Mouse (Mus musculus) gastrocnemius, postnatal 10 days (tissue): Measurements from ENCODE around the gene Map3k20. TPM values are rescaled to one million over a fixed set of nuclear protein-coding genes. Genes with fewer than 3 reads are reported as not detected.

Experiments
- DNase-seq: peaks from one replicate; pipeline ENCODE4 v3.0.0; 2021; ENCODE audit warnings: mixed read lengths
- total RNA-seq, 2 experiments: library from RNA; stranded (reverse); gene quantifications; 2 replicates each; pipeline ENCODE4 v1.2.3; 2021

The Map3k20 gene
- total RNA-seq, 2 experiments from 2014 or later = 255 to 272 TPM

DNA sequence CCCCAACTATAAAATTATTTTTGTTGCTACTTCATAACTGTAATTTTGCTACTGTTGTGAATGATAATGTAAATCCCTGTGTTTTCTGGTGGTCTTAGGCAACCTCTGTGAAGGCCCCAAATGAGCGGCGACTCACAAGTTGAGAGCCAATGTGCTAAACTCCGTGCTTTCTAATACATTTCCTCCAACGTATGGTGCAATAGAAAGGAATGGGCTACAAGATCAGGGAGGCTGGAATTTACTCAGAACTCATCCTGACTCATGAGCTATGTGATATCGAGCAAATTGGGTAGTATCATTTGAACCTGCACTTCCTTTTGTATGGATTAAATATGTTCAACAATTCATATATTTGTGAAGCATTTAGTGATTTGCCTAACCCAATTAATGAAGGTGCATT, 4.9 kb upstream of the Map3k20 start:
- DNase-seq = no peak

DNA sequence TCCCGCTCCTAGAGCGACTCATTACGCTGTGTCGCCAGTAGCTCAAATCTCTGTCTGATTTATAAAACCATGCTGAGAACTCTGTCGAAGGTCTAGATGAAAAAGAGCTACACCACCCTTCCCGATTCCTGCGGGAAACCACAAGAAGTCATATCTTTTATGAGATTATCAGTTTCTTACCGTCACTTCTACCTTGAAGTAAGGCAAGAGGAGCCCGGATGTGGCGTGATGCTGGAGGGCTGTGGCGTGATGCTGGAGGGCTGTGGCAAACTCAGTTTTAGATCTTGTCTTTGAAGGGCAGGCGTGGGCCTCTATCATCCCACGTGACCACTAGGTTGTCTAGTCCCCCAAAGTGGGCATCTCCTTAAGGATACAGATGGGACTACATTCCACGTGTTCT, 3.5 kb upstream of the Map3k20 start:
- no peak for DNase-seq

DNA sequence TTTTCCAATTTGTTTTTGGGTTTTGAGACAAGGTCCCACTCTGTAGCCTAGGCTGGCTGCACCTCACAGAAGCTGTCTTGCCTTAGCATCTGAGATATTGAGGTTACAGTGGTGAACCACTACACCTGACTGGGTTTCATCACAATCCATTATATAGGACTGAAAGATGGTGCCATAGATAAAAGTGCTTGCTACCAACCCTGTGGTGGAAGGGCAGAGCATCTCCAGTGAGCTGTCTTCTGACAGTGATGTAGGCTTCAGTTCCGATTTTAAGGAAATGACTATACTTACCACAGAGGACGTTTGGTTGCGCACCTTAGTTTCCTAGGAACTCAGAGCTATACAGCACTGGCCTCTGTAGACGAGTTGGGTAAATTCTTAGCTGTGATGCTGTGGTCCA, 2.7 kb upstream of the Map3k20 start:
- no peak for DNase-seq

DNA sequence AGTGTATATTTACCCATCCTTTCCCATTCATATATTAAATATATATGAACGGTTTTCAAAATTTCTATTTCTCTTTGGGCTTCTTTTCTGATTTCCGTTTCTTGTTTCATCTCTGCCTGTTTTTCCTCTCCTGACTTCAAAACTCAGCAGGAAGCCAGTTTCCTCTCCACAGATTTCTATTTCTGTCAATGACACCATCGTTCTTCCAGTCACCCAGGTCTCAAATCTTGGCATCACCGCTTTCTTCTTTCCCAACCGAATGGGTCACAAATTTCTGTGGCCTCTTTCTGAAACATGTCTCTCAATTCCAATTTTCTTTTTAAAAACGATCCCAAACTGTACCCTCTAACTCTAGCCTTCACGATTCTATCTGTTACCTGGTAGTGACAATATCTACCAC, 748 bp upstream of the Map3k20 start:
- no peak for DNase-seq

DNA sequence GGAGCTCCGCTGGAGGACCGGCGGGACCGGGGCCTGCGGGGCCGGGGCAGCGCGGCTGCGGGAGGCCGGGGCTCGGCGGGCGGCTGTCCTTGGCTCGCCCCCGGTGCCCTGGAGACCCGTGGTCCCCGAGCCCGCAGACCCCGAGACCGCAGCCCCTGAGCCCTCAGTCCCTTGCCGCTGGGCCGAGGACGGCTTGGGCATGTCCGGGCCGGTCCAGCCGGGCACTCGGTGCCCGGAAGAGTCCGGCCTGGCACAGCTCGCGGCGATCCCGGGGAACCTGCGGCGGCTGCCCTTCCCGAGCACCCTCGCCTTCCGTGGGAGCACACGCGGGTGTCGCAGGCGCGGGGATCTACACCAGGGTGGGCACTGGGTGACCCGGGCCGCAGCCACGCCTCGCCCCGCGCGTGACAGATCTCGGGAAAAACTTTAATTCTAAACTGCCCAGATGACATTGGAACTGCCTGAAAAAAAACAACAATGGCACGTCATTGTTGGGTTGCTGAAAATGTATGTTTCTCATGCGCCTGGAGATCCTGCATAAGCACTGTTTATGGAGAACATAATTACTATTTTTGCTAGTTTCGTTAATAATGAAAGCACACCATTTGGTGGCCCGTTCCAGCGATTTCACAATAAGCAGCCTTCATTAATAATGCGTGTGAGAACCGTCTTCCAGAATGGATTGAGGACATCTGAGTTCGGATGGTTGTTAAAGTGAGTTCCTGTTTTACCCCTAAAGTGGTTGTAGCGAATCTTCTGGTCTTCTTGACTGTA, 638 bp downstream of the Map3k20 start:
- DNase-seq = peak; percentile 54

DNA sequence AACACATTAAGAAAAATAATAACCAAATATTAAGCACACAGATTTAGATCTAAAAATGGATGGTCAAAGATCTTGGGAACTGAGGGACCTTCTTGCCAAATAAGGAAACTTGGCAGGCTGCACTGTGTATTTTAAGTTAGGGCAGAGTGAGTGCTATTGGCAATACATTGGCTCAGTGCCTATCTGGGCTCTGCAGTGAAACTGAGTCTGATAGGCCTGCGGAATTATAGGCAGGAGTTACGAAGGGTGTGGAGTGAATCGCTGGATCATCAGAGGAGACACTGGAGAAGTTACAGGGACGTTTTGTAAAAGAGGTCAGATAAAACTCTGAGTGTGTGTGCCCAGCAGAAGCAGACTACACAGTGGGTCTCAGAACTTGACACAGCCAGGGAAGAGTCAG, 1.7 kb downstream of the Map3k20 start:
- no peak for DNase-seq

DNA sequence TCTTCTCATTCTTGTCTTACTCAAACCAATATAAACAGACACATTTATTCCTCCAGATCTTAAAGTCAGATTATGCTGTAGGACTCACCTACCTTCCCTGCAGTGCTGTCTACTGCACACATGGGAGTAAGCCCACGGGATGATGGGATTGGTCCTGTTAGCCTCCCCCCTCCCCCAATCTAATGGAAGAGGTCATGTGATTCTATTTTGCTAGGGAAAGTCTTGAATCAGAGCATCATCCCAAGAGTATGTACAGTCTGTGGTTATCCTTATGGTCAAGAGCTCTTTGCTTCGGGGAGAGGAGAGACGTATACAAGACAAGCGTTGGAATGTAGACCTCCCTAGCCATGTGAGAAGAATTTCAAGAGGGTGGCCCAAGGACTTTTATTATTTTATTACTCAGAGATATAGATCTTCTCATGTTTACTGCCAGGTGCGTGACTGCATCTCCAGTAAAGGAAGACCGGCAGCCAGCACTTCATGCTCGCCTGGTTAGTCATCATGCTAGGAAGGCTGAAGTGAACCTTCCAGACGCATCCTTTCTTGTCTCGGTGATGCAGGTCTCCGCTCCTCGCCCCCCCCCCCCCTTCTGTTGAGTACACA, 3.6 kb downstream of the Map3k20 start:
- DNase-seq = no peak

DNA sequence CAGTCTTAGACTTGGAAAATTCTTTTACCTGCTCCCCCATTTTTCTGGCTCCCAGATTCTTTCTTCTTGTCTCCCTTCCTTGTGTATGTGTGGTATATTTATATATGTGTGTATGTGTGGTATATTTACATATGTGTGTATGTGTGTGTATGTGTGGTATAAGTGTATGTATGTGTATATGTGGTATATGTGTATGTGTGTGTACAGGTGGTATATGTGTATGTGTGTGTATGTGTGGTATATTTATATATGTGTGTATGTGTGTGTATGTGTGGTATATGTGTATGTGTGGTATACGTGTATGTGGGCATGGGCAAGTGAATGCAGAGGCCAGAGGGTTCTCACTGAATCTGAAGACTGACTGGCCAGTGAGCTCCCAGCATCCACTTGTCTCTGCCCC, 5.7 kb downstream of the Map3k20 start:
- DNase-seq = no peak

DNA sequence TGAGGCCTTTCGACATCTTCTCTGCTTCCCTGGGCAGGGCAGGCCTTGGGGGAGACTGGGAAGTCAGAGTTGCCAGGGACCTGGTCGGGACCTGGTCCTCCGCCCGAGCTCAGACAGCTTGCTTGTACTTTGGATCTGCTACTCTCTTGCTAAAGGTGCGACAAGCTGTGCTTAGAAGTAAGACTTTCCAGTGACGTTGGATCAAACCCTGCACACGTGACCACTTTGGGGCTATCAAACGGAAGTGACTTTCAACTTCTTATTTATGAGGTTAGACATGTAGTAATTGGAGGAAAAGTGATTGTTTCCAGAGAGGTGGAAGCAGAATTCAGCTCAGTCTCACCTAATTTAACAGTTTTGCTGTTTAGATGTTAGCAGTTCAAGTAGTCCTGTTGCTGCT, 7.1 kb downstream of the Map3k20 start:
- no peak for DNase-seq

DNA sequence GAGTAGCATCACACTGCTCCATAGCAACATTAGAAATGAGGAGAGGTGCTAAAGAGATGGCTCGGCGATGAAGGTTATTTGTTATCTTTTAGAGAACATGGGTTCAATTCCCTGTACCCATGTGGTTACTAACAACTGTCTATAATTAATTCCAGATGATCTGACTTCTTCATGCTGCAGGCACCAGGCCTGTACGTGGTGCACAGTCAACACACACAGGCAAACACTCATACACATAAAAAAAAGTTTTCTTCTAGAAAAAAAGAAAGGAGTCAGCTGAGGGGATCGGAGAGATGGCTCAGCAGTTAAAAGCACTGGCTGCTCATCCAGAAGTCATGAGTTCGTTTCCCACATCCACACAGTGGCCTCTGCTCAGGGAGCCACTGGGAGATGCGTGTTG, 9.6 kb downstream of the Map3k20 start:
- no peak for DNase-seq

DNA sequence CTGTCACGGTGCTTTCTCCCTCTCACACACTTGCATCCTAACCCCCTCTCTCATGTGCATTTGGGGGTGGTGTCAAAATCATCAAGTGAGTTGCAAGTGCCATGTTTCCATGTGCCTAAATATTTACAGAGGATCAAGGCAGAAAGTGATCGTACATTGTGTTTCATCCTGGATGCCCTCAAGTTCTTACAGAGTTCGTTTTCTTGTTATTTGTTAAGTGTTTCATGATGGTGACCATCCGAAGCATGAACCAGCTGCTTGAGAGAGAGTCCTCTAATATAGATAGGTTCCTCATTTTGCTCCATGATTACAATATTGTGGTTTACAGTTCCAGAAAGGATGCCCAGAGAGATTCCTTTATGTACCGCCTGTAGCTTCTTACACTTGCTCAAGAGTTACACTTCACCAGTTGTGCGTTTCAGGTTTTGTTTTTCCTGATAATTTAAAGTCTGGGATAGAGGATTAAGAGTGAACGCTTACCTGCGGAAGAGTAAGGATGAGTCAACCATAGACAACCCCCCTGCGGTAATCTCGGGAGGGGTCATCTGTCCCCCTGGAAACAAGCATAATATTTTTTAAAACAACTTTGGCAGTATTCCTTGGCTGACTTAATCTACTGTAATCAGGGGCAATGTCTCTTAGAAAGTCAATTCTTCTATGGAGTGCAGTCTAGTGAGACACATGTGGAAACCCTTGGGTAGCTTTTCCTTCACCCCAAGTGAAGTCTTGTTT, 11.7 kb downstream of the Map3k20 start:
- DNase-seq = no peak

DNA sequence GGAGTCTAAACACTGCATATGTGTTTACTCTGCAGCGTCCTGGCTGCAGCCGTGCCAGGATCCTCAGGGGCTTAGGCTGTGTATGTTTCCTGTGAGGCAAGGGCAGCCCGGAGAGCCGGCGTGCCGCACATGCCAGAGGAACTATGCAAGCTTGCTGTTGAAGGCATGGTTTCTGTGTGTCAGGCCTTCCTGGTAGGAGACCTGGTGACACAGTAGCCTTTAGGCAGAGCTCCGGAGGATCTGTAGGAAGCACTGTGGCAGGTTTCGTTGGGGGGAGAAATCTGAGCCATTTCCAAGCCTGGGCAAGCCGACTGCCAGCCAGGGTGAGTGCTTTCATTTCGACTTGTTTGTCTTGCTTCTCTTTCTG, 12.3 kb downstream of the Map3k20 start:
- DNase-seq = peak; percentile 31

DNA sequence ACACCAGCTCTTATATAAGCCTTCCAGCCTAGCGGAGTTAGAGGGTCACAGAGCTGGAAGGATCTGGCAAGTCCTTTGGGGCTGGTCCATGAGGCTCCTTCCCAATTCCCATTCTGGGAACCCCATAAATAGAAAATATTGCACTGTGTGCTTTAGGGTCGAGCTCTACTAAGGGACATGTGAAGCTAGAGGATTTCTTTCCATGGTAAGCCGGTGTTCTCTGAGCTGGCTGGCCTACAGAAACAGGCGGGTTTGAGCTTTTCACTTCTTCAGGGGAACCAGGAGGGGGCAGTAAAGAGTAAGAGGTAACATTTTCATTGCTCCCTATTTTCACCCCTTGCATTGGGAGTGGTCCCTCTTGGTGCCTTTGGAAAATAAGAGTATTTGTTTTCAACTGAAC, 13.0 kb downstream of the Map3k20 start:
- peak; percentile 26 for DNase-seq

DNA sequence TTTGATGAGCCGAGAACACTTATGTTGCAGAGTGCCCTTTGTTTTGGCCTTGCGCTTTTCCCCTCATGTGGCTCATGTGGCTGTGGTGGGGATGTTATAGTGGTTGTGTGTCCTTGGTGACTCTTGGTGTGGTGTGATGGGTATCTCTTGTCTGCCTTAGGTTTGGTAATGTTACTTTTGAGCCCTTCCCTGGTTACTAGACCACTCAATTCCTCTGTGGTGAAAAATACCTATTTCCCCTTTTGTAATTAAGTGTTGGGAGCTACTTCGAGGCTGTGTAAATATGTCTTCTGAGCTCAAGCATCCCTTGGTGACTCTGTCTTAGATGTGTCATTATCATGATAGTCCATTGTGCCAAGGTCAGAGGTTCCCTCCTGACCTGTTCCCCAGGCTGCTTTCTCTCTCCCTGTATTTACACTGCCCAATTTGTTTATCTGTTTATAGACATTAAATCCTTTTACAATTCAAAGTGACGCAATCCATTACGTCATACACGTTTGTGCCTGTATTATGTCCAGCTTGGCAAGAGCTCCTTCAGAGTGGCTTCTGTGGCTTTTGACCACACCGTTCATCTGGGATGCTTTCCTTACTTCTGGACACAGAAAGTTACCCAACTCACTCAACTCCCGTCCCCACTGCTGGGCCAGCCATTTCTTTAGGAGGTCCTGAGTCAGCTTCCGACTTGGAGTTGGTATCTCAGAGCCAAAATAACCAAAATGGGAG, 15.9 kb downstream of the Map3k20 start:
- no peak for DNase-seq

DNA sequence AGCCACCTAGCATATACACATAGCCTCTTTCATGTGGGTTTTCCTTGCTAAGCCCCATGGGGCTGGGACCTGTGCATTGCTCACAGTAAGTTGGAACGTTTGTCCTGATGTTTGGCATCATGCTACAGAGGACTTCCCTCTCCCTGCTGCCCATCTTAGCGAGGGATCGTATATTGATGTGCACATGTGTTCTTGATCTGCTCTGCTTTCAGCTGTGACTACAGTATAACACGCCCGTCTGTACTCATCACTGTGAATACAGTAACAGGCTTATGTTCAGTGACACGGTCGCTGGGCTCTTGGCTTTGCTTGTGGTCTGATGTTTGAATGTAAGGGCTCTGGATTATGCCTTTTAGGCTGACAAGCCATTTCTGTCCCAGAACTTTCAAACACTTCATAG, 20.3 kb downstream of the Map3k20 start:
- no peak for DNase-seq

DNA sequence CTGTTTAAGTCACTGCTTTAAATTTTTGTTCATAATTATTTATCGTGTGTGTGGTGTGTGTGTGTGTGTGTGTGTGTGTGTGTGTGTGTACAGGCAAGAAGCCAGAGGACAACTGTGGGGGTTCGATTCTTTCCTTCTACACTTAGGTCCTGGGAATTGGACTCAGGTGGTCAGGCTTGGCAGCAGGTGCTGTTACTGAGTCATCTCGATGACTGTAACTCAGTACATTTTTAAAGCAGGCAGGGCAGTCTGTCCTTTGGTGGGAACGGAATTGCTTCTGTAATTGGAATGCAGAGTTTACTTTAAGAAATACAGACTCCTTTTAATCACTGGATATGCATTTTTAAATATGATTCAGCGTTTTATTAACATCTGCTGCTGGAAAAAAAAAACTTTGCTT, 22.9 kb downstream of the Map3k20 start:
- DNase-seq = no peak

DNA sequence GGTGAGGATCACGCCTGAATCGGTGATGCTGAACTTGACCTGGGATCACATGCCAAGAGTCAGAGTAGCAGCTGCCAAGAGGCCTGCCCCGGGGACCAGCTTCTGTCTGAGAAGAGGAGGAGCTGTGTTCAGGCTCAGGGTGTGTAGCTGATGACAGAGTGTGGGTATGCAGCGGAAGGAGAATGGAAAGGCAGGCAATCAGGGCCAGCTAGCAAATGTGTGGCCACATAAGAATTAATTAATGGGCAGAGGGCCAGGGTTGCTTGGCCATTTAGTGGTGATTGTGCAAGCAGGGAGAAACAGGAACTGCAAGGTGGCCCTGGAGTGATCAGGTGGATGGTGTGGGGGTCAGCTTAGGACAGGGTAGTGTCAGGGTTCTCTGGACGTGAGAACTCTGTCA, 23.5 kb downstream of the Map3k20 start:
- no peak for DNase-seq

DNA sequence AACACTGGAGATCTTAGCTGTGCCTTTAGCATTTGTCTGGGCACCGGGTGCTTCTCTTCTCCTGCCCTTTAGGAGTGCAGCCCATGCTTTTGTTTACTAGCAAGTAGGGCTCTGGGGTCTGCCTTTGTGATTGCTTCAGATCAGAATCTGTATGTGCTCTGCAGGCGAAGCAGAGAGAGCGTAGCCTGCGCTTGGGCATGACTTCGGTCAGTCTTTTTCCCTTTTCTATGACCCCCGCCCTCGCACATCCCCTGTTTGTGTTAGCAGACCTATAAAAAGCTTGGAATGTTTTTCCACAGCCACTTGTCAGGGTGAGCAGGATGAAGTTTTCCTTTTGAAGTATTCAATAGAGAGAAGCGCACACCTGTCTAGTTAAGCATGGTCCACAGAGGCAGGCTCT, 26.0 kb downstream of the Map3k20 start:
- no peak for DNase-seq

DNA sequence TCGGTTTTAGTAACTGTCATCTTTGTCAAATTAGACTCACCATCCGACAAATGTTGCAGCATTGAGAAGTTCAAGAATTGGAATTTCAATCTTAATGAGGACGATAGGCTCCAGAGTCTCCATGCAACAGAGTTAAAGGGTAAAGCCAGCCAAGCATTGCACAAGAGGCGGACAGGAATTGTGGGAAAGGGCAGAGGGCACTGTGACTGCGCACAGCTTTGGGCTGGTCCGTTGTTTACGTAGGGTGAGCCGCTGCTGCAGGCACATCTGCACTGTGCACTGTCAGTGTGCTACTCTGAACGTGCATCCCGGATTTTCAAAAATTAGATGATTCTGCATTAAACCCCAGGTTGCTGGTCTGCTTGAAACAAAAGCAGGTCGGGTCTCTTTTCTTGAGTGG, 27.9 kb downstream of the Map3k20 start:
- no peak for DNase-seq

DNA sequence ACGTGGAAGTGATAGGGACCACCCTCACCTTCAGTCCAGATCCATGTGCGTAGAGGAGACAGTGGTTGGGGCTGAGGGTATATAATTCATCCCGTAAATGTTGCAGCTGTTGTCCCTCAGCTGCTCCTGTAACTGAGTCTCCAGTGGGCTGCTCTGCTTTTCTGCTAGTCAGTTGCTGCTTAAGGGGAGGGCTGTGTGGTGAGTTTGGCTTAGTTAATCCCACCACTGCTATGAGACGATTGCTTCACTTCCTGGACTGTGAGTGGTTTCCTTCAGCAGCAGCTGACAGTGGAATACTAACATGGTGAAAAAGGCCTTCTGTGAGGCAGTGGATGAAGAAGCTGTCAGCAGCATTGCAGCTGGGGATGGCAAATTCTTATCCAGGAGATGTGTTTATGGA, 33.0 kb downstream of the Map3k20 start:
- no peak for DNase-seq

DNA sequence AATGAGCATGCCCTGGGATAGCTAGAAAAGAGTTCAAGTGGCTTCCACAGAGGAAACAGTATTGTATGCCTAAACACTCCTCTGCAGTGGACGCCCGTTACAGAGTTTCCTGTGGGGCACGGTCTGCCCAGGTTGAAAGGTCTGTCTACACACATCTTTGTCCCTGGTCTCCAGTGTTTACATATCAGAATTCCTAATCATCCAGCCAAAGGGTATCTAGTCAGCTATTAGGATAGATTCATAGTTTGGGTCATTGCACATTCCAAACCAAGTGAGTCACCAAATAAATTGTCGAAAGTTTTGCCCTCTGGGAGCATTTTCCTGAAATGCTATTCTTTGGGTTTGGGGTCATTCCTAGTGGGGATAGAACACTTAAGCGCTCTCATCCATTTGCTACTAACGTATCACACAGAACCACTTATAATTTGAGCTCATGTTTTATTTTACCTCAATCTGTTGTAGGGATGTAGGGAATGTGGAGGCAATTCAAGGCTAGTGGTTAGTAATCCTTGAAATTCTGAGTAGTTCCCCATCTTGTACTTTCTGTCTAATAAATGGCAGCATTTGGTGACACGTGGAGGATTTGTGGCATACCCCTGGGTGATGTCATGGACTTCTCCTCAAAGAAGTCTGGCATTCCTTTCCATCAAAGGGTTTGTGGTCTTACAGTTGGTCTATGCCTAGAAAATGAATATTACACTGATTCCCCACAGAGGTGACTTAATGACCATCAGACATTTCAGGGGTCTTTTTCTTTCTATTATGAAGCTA, 33.8 kb downstream of the Map3k20 start:
- DNase-seq = no peak

DNA sequence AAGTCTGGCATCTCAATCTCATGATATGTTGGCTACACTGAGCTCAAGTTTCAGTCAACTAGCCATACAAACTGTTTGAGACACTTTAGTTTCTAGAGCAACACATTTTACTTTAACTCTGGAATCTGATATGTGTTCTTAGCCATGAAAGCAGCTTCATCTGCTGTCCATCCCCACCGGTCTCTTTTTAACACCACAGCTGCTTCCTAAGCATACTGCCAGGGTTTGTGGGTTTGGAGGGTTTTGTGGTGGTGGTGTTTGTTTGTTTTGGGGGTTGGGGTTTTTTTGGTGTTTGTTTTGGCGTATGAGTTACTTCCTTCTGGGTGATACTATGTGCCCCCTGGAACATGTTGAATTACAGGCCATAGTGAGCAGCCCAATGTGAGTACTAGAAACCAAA, 35.2 kb downstream of the Map3k20 start:
- no peak for DNase-seq
